ENCODE assay signal across 8 mouse cellular contexts in the genomic region with DNA sequence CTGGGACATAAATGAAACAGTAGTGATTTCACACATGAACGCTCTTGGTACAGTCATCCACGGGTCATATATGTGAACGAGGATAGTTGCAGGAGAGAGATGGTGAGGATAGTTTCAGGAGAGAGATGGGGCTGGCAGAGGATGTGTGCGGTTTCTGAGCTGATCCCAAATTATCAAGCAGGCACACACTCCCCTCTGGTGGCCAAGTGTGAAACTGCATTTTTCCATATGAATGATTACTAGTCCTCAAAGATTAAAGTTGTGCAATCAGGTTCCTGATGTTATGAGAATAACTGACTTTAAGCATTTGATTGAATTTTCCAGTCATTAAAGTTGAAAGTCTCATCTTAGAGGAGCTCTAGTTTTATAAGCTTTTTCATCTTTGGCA. TPM values are rescaled to one million over a fixed set of nuclear protein-coding genes. Genes with fewer than 3 reads are reported as not detected.
A peak's percentile ranks its signal among the peaks of the same experiment; 100 is the strongest.
DNase-seq lines count a peak whose midpoint lies in the region; ATAC-seq and TF ChIP-seq lines count a peak whose summit lies in the region.

No protein-coding gene starts in this region.

- no peaks in the 10 kb centered on the region for H3K4me1 ChIP-seq in limb, embryonic 11.5 days (ENCODE audit: control insufficient read depth, insufficient read depth, low read length)
- H3K4me1 ChIP-seq in midbrain, embryonic 15.5 days: no peaks in the 10 kb centered on the region
- no peaks in the 10 kb centered on the region for H3K4me1 ChIP-seq in stomach, postnatal 0 days (replicated peaks; ENCODE audit: control insufficient read depth, insufficient read depth)

- no peak overlapping the region for H3K4me3 ChIP-seq in limb, embryonic 11.5 days (ENCODE audit: low read depth, low read length)
- no peak overlapping the region for H3K4me3 ChIP-seq in midbrain, embryonic 15.5 days
- H3K4me3 ChIP-seq in stomach, postnatal 0 days (ENCODE audit: low read depth, low read length): no peak overlapping the region

- H3K27me3 ChIP-seq in limb, embryonic 11.5 days (ENCODE audit: control insufficient read depth, insufficient read depth, low read length): no peaks in the 10 kb centered on the region
- no peaks in the 10 kb centered on the region for H3K27me3 ChIP-seq in midbrain, embryonic 15.5 days (replicated peaks)
- H3K27me3 ChIP-seq in stomach, postnatal 0 days (ENCODE audit: control insufficient read depth, insufficient read depth, low read length): no peaks in the 10 kb centered on the region

- no peaks in the 10 kb centered on the region for H3K9me3 ChIP-seq in limb, embryonic 11.5 days (ENCODE audit: control insufficient read depth, low read length)
- H3K9me3 ChIP-seq in midbrain, embryonic 15.5 days: no peaks in the 10 kb centered on the region
- no peaks in the 10 kb centered on the region for H3K9me3 ChIP-seq in stomach, postnatal 0 days (ENCODE audit: control insufficient read depth, low read length)

- peak; percentile 56 for DNase-seq in A20 (ENCODE audit: low read depth, low spot score)
- DNase-seq in MEL-GATA-1-ER (ENCODE audit: extremely low read depth, low read depth): peak; percentile 42
- peak; percentile 63 to 75 for DNase-seq in cerebellum, postnatal 36 days
- peak; percentile 62 for DNase-seq in gastrocnemius, postnatal 10 days
- DNase-seq in kidney, adult 9 months: peak; percentile 59
- peak; percentile 90 for DNase-seq in limb, embryonic 11.5 days (ENCODE audit: low spot score)
- peak; percentile 75 for DNase-seq in stomach, postnatal 0 days (ENCODE audit: low spot score)

- ATAC-seq in limb, embryonic 11.5 days (ENCODE audit: insufficient number of reproducible peaks, low FRiP score, low TSS enrichment, low read depth): peak; percentile 62; the same call in 1 of the 2 replicates
- peak; percentile 86 for ATAC-seq in midbrain, embryonic 15.5 days (replicated peaks)
- ATAC-seq in stomach, postnatal 0 days (ENCODE audit: low FRiP score, low TSS enrichment): 0 out of 2 replicates have a peak, but pooled peaks have one; percentile 29

- peak; percentile 95 for TF ChIP-seq CTCF in stomach, postnatal 0 days (IDR thresholded peaks at IDR 0.05; ENCODE audit: low read depth)

- no peak overlapping the region for H3K27ac ChIP-seq in limb, embryonic 11.5 days (replicated peaks; ENCODE audit: low read depth, low read length)
- H3K27ac ChIP-seq in midbrain, embryonic 15.5 days: no peak overlapping the region
- no peak overlapping the region for H3K27ac ChIP-seq in stomach, postnatal 0 days (replicated peaks)

- WGBS in limb, embryonic 11.5 days: 12% methylated on average over 4 of the region's 4 CpGs
- 18% methylated on average over 4 of the region's 4 CpGs for WGBS in midbrain, embryonic 15.5 days
- WGBS in stomach, postnatal 0 days: 5% methylated on average over 4 of the region's 4 CpGs

- no peak overlapping the region for H3K4me2 ChIP-seq in limb, embryonic 11.5 days (ENCODE audit: low read depth, severe bottlenecking)
- no peak overlapping the region for H3K4me2 ChIP-seq in midbrain, embryonic 15.5 days
- no peak overlapping the region for H3K4me2 ChIP-seq in stomach, postnatal 0 days (replicated peaks; ENCODE audit: low read depth)

- no peak for TF ChIP-seq EP300 in stomach, postnatal 0 days (optimal IDR thresholded peaks at IDR 0.05)

- H3K9ac ChIP-seq in limb, embryonic 11.5 days (ENCODE audit: low read length): no peak overlapping the region
- H3K9ac ChIP-seq in midbrain, embryonic 15.5 days: no peak overlapping the region
- no peak overlapping the region for H3K9ac ChIP-seq in stomach, postnatal 0 days (ENCODE audit: low read length)

- H3K36me3 ChIP-seq in limb, embryonic 11.5 days (ENCODE audit: control insufficient read depth, insufficient read depth, low read length): no peaks in the 10 kb centered on the region
- H3K36me3 ChIP-seq in midbrain, embryonic 15.5 days (replicated peaks): no peaks in the 10 kb centered on the region
- H3K36me3 ChIP-seq in stomach, postnatal 0 days (ENCODE audit: control insufficient read depth, insufficient read depth, low read length): no peaks in the 10 kb centered on the region

RNA-seq across cellular contexts. Expression of a gene that starts 43.4 kb away (rescaled TPM):
- total RNA-seq in gastrocnemius, postnatal 10 days (2021): 1 to 10 TPM; 1.1 to 3.3 TPM
- polyA plus RNA-seq in limb, embryonic 11.5 days (2014; fragmentation: Nextera tagmentation; extraction: Ambion mirVana): 4.1 and 5.1 TPM in 2 replicates
- 0.87 and 0.96 TPM in 2 replicates for polyA plus RNA-seq in midbrain, embryonic 15.5 days (2015; fragmentation: Nextera tagmentation; extraction: Ambion mirVana)
- polyA plus RNA-seq in stomach, postnatal 0 days (2015; fragmentation: Nextera tagmentation; extraction: Ambion mirVana): 1.7 and 2.2 TPM in 2 replicates

Comparison
In these comparisons a context has a peak if more than half of its experiments do, and no peak if none do; other contexts are left out.
1. ATAC-seq: peak in every context shown above with its lines; median percentile 86 in midbrain, embryonic 15.5 days; 62 in limb, embryonic 11.5 days; 29 in stomach, postnatal 0 days.